Mouse (Mus musculus) heart, adult 10 weeks (tissue): ENCODE data around the gene Bbs7. TPM values are rescaled to one million over a fixed set of nuclear protein-coding genes. Genes with fewer than 3 reads are reported as not detected.

ENCODE experiments used
- polyA plus RNA-seq: library from polyadenylated mRNA; stranded (reverse); fragments of 350-450 nt; fragmentation: Illumina TruSeq; extraction: RNeasy Lipid Tissue Mini Kit (QIAGEN cat#74804); gene quantifications from one replicate; pipeline ENCODE4 v1.2.3, GENCODE M21; 2014; ENCODE audit warnings: low read depth, low replicate concordance

Gene Bbs7
- 9.7 TPM for polyA plus RNA-seq

GRCm38 (mm10) chr3:36613202-36613907 is at the start of gene Bbs7:
Gene Bbs7 (minus strand): TSS chr3:36613477.

GRCm38 (mm10) chr3:36571827-36572378 is 41.4 kb downstream of the Bbs7 start, which contains the start of gene Ccna2:
Gene Ccna2 (minus strand): TSS chr3:36572150.

GRCm38 (mm10) chr3:36552406-36553047 is 60.8 kb downstream of the Bbs7 start, which contains the start of gene Exosc9:
Gene Exosc9 (plus strand): TSS chr3:36552606.

Other genes starting within 250 kb of the Bbs7 start
- gene Anxa5, start 137.6 kb downstream of the Bbs7 start, polyA plus RNA-seq: 139 TPM
- gene 1810062G17Rik, start 137.5 kb downstream of the Bbs7 start, polyA plus RNA-seq: not detected
- gene Gm11549, start 91.7 kb downstream of the Bbs7 start, polyA plus RNA-seq: not detected
- 29.0 TPM for gene Exosc9, start 60.9 kb downstream of the Bbs7 start, polyA plus RNA-seq
- 0.58 TPM for gene Ccna2, start 41.3 kb downstream of the Bbs7 start, polyA plus RNA-seq
- gene Trpc3, start 76.7 kb upstream of the Bbs7 start, polyA plus RNA-seq: 7.9 TPM
- gene 4932438A13Rik, start 249.6 kb upstream of the Bbs7 start, polyA plus RNA-seq: 27.0 TPM